In genomic region chr5:41888834-41889233, GRCm38 (mm10) we compare ENCODE assay signal across 9 mouse cellular contexts. TPM values are rescaled to one million over a fixed set of nuclear protein-coding genes. Genes with fewer than 3 reads are reported as not detected.
DNase-seq lines count a peak whose midpoint lies in the region; ATAC-seq lines count a peak whose summit lies in the region.
"Had no signal": no experiment of that assay in that cellular context is flagged by ENCODE, and none has a peak within 500 bp of the region (broad histone marks: within the 10 kb centered on the region; RNA-seq: fewer than 3 reads in every experiment).

No protein-coding gene starts in this region.

- H3K36me3 ChIP-seq in hindbrain, embryonic 14.5 days (replicated peaks; ENCODE audit: control insufficient read depth, insufficient read depth), result no peaks in the 10 kb centered on the region
- no peaks in the 10 kb centered on the region for H3K36me3 ChIP-seq in kidney, embryonic 16.5 days (ENCODE audit: insufficient read depth, low read length)
- H3K36me3 ChIP-seq: lung, embryonic 15.5 days had no signal

- no peak overlapping the region for H3K9ac ChIP-seq in hindbrain, embryonic 14.5 days
- H3K9ac ChIP-seq in kidney, embryonic 16.5 days (replicated peaks; ENCODE audit: low read length), result no peak overlapping the region
- H3K9ac ChIP-seq: lung, embryonic 15.5 days had no signal

- no peaks in the 10 kb centered on the region for H3K9me3 ChIP-seq in hindbrain, embryonic 14.5 days (ENCODE audit: control insufficient read depth, low read length)
- no peaks in the 10 kb centered on the region for H3K9me3 ChIP-seq in kidney, embryonic 16.5 days (ENCODE audit: low read length)
- H3K9me3 ChIP-seq: lung, embryonic 15.5 days had no signal

- H3K27ac ChIP-seq in hindbrain, embryonic 14.5 days, result peak overlapping the region; percentile 66; the same call in 1 of the 2 replicates
- H3K27ac ChIP-seq in kidney, embryonic 16.5 days (ENCODE audit: low read length), result no peak overlapping the region
- H3K27ac ChIP-seq: lung, embryonic 15.5 days had no signal

- no peaks in the 10 kb centered on the region for H3K27me3 ChIP-seq in hindbrain, embryonic 14.5 days (ENCODE audit: control insufficient read depth, insufficient read depth, low read length)
- no peaks in the 10 kb centered on the region for H3K27me3 ChIP-seq in kidney, embryonic 16.5 days (ENCODE audit: insufficient read depth, low read length)
- H3K27me3 ChIP-seq: lung, embryonic 15.5 days had no signal

- H3K4me2 ChIP-seq in hindbrain, embryonic 14.5 days (replicated peaks), result peak overlapping the region; percentile 28; the same call in 1 of the 2 replicates
- H3K4me2 ChIP-seq in kidney, embryonic 16.5 days (replicated peaks; ENCODE audit: low read depth, low read length), result no peak overlapping the region
- H3K4me2 ChIP-seq: lung, embryonic 15.5 days had no signal

- 33% methylated on average over 3 of the region's 3 CpGs for WGBS in hindbrain, embryonic 14.5 days
- WGBS in kidney, embryonic 16.5 days, result 55% methylated on average over 3 of the region's 3 CpGs

- H3K4me3 ChIP-seq in hindbrain, embryonic 14.5 days (replicated peaks; ENCODE audit: low read length), result no peak overlapping the region
- no peak overlapping the region for H3K4me3 ChIP-seq in kidney, embryonic 16.5 days (ENCODE audit: low read length)
- H3K4me3 ChIP-seq: lung, embryonic 15.5 days had no signal

- peaks cover 11% of the 10 kb centered on the region for H3K4me1 ChIP-seq in hindbrain, embryonic 14.5 days (replicated peaks; ENCODE audit: control insufficient read depth, insufficient read depth, low read length)
- H3K4me1 ChIP-seq in kidney, embryonic 16.5 days (ENCODE audit: insufficient read depth, low read length), result 0 out of 2 replicates have a peak, but pooled peaks cover 7% of the 10 kb centered on the region
- H3K4me1 ChIP-seq: lung, embryonic 15.5 days had no signal

- DNase-seq in kidney, adult 9 months, result peak; percentile 27
- no peak for DNase-seq in kidney, postnatal 10 days
- DNase-seq in adrenal gland, postnatal 14 days, result peak; percentile 46
- DNase-seq in hindbrain, embryonic 14.5 days (ENCODE audit: low spot score), result peak; percentile 83
- peak; percentile 64 for DNase-seq in retina, embryonic 14.5 days (ENCODE audit: low spot score)
- DNase-seq in B cell, adult 2 months, result no peak

- ATAC-seq in hindbrain, embryonic 14.5 days (ENCODE audit: low FRiP score), result peak; percentile 86
- ATAC-seq in kidney, embryonic 16.5 days (ENCODE audit: low FRiP score, low TSS enrichment), result no peak; the same call in 1 of the 2 replicates
- no peak for ATAC-seq in megakaryocyte progenitor cell, adult 5-6 weeks (replicated peaks; ENCODE audit: poor library complexity)

RNA-seq across cellular contexts. Expression of gene Bod1l, which starts 44.7 kb away (rescaled TPM):
- 34.3 and 35.8 TPM in 2 replicates for total RNA-seq in adrenal gland, postnatal 14 days (2021)
- 28.2 and 30.7 TPM in 2 replicates for polyA plus RNA-seq in hindbrain, embryonic 14.5 days (2014; fragmentation: Nextera tagmentation; extraction: Ambion mirVana)
- 19.0 and 20.9 TPM in 2 replicates for polyA plus RNA-seq in kidney, embryonic 16.5 days (2015; fragmentation: Nextera tagmentation; extraction: Ambion mirVana)
- total RNA-seq in megakaryocyte progenitor cell, adult 5-6 weeks (2015), result 34.4 and 38.1 TPM in 2 replicates
- total RNA-seq in megakaryocyte progenitor cell, adult 5-6 weeks (2017), result 31.5 and 42.6 TPM in 2 replicates

Comparison
In these comparisons a context has a peak if more than half of its experiments do, and no peak if none do; other contexts are left out.
1. DNase-seq: peak in kidney, adult 9 months (single experiment), adrenal gland, postnatal 14 days (single experiment), hindbrain, embryonic 14.5 days (single experiment) and retina, embryonic 14.5 days (single experiment); none in kidney, postnatal 10 days (single experiment) and B cell, adult 2 months (0 of 2).